Mouse (Mus musculus) CD4-positive helper T cell, adult 2 months (primary cell): ENCODE measurements around the gene Rpl23.

ENCODE experiments used
- DNase-seq: peaks from one replicate; pipeline ENCODE4 v3.0.0-alpha.2; 2012; ENCODE audit warnings: low read depth, missing footprints, low spot score

Rpl23 gene

DNA sequence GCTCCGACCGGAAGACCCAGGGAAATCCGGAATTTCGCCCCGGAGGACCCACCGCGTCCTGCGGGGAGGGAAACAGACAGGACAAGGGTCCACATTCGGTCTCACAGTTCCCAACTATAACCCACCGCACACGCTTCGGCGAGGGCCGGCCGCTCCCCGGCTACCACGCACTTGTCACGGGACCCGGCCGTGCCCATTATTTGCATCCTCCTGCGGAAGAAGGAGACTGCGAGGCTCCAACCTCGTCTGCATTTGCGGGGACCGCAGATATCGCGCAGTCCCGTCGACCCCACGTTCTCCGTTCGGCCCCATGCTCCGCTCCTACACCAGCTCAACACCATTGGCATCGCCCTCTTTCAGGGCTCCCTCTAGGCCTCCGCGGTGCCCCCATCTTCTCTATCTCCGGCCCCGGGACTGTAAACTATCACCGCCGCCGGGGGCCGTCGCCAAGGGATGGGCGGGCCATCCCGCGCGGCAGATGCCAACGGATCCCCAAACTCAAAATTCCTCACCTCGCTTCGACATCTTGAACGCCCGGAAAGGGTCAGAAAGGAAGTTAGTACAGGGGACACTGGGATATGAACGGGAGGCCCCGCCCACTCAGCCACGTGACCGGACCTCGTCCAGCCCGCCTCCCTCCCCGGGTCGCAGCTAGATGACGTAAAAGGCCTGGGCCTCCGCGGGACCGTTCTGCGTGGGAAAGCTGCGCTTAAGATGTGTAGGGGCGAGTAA is at the start of gene Rpl23:
Gene Rpl23 (minus strand): TSS at position 606 of the 732 bp plus-strand sequence.
- peak; percentile 97 for DNase-seq

DNA sequence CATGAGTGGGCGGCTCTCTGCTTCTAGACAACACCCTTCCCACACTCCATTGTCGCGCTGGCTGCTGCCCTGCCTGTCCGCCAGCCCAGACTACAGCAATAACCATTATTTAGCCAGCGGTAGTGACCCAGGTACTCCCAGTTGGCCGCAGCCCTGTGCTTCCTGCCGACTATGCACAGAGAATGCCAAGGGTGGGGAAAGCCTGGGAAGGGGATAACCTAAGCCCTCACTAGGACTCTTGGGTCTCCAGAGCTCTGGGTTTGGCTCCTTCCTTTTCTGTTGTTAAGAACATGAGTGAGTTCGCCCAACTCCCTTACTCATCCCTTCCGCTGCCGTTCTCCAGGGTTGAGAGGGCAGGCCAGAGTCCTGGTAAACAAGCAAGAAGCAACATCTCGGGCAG is 49.8 kb upstream of the Rpl23 start:
- DNase-seq = no peak

DNA sequence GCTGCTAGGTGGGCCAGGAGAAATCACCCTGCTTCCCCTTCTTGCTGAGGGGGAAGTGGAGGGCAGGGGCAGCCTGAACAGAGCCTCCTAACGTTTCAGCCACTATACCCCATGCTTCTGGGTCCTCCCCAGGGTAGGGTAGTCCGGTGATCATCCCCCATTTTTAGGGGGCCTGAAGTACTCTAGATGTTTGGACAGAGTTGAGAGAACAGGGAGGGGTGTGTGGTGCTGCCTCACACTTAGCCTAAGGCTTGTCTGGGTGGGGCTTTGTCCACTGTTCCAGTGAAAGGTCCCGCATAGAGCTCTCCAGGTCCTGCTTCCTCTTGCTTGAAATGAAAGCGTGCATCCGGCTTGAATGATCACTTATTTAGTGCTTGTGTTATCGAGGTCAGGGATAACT is 48.3 kb upstream of the Rpl23 start:
- DNase-seq = no peak

DNA sequence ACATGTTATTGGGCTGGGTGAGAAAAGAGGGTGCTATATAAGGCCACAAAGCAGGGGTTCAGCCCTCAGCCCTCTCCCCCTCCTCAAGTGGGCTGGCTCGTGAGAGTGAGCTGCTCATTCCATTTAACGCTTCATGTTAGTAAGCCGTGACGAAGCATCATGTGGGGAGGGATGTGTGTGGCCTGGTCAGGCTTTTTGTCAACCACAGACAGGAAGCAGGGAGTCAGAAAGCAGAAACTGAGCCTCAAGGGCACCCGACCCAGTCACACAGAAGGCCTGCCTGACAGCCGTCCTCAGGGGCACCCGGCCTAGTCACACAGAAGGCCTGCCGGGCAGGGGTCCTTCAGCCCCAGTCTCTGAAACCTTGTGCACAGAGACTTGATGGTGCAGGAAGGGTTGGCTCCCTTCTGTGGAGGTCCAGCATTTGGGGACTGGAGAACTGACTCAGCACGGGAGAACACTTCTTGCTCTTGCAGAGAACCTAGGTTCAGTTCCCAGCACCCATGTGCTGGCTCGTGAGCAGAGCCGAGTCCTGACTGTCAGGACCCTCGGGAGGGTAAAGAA is 47.8 kb upstream of the Rpl23 start:
- peak; percentile 53 for DNase-seq

DNA sequence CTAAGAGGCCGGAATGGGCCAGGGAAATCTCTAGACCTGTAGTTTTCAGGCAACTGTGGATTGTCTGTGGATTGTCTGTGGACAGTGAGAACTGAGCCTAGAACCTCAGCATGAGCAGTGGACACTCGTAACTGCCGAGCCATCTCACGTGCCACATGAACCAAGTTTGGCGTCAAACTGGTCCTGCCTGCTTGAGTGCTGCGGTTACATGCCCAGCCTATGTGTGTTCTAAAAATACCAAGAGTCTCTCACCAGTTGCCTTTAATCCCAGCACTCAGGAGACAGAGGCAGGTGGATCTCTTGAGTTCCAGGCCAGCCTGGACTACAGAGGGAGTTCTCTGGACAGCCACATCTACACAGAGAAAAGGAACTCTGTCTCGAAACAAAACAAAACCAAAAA is 47.1 kb upstream of the Rpl23 start:
- DNase-seq = no peak

DNA sequence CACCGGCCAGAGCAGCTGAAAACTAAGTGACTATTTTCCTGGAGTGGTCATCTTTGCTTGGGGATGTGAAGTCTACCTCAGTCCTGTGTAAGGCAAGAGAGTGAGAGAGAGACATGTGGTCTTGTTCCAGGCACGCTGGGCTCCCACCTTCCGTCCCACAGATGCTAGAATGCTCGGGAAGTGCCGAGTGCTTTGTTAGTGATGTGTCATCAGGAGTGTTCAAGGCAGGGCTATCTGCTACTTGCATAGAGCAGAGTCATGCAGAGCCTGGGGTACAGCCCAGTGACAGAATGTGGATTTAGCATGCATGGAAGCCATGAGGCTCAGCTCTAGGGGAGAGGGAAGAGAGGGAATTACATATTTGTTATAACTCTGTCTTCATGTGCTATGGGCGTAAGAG is 45.4 kb upstream of the Rpl23 start:
- no peak for DNase-seq

DNA sequence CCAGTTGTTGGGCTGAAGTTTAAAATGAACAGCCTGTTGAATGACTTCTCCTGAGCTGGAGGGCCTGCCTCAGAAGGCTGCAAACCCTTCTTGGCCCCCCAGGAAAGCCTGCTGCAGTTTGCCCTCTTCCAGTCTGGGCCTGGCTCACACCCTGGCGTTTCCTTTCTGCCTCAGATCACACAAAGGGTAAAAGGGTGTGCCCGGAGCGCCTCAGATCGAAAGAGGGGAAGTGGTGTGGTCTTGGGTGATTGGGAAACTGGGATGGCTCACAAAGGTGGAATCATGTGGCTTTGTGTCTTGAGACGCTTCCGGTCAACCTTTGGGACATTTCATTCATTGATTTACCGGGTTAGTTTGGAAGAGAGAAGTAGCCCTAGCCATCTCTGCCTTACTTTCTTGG is 44.2 kb upstream of the Rpl23 start:
- no peak for DNase-seq

DNA sequence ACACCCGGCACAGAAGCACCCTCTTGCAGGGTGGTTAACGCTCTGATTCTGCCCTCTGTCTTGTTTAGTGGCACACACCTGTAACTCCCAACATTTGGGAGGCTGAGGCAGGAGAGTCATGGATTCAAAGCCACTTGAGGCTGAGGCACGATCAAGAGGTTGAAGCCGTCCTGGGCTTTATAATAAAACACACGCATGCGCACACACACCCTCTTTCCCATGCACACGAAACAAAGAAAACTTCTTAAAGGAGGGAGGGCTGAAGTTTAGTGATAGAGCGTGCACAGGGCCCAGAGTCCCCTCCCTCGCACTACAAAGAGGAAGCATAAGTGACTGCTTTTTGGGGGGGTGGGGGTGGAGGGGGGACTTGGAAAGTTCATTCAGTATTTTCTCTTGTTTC is 43.7 kb upstream of the Rpl23 start:
- peak; percentile 58 for DNase-seq

DNA sequence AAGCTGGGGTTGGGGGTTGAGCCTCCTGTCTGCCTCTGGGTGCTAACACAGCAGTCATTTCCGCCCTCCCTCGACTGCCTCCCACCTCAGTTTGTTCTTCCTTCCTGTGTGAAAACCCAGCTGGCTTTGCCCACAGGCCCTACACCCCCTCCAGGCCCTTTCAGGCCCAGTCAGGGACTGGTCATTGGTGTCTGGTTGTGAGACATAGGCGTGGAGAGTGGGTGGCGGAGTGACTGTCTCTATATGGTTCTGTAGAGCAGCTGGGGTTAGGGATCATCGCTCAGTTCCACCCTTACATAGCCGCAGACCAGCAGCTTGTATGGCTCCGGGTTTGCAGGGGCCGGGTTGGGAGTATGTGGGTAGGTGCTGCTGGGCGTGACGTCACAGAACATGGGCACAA is 43.1 kb upstream of the Rpl23 start:
- peak; percentile 82 for DNase-seq

DNA sequence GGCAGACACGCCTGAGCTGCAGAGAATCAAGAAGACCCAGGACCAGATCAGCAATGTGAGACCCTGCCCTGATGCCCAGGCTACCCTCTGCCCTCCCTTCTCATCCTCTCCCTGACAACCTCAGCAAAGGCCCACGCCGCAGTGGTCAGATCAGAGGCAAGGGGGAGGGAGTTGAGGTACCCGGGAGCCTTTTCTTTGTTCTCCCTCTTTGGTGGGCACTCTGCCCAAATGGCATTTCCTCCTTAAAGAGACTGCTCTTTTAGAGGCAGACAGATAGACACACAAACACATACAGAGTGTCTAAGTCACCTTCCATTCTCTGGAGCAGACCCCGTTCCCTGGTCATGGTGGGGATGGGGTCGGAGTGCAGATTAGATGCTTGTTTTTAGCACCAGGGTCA is 42.7 kb upstream of the Rpl23 start:
- DNase-seq = no peak

DNA sequence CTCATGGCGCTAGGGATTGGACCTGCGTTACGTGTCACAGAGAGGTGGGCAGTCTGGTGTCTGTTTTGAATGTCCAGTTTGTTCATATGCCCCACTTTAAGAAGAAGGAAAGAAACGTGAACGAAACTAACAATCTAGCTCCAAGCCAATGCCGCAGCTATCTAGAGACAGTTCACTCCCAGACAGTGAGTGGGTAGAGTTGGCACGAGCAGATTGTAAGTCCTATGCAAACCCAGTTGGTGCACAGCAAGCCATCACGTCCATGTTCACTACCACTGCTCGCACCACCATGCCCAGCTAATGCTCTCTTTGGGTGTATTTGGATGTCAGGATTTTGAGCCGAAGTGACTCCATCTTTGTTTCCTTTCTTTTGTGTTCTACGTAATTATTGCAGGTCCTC is 41.9 kb upstream of the Rpl23 start:
- no peak for DNase-seq

DNA sequence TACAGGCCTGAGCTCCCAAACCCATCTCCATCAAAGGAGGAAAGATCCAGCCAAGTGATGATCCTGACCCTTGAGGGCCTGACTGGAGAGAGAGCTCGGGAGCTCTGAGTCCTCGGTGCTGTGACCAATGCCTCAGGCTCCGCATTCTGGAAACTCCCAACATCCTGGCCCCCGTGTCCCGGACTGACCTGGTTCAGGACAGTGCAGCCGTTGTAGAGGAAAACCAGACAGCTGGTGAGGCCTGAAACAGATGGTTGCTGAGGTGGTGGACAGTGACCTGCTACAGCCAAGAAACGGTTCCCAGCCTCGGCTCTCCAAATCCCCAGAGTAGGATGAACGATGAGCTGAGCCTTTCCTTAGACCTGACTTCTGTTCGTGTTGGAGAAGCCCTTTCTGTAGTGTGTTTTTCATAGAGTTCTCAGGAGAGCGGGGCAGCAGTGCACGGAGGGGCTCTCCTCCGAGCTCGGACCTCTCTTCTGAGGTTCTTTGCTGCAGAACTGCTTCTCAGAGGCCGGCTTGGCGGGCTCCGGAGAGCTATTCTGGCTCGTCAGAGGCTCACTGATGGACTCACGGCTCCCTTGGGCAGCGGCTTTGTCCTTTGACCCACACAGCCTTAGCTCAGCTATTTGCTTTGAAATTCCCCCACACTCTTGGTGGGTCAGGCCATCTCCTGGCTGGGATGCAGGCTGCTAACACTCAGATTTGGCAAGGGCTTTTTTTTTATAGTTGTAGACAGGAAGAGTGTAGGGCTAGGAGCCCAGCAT is 40.8 kb upstream of the Rpl23 start:
- DNase-seq = no peak

DNA sequence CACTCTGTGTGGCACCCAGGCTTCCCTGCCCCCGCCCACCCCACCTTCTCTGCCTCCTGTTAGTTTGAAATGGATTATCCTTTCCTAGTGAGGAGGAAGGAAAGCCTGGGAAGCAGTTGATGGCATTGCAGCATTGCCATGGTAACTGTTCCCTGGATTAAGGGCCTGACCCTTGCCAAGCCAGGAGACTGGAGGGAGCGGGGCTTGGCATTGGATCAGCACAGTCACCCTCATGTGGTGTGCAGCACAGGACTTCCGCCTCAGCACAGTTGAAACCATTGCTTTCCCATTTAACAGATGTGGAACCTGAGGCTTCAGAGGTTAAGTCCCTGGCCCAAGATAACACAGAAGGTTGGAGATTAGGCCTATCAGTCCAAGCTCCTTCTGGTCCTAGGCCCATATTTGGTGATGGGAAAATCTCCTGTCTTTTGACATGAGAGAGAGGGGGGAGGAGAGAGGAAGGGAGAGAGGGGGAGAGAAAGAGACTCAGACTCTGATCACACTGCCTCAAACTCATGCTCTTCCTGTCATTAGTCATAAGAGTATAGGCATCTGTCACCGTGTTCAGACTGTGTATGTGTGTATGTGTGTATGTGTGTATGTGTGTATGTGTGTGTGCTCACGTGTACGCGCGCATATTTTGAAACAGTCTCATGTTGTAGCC is 39.3 kb upstream of the Rpl23 start:
- DNase-seq = peak; percentile 76

DNA sequence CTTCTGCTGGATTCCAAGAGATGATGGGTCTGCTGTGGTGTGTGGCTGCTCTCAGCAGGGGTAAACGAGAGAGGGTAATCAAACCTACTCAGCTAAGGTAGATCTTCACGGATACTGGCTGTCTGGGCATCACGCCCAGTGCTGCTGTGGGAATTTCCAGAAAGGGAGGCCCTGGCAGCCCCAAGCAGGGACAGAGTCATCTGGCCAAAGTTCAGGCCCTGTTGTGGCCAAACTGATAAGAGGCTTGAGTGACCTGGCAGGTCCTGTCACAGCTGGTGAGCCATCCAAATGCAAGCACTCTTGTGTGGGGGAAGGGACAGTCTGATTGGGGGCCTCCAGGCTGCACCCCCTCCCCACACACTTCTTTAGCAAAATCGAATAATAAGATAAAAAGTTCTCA is 38.6 kb upstream of the Rpl23 start:
- DNase-seq = peak; percentile 32

DNA sequence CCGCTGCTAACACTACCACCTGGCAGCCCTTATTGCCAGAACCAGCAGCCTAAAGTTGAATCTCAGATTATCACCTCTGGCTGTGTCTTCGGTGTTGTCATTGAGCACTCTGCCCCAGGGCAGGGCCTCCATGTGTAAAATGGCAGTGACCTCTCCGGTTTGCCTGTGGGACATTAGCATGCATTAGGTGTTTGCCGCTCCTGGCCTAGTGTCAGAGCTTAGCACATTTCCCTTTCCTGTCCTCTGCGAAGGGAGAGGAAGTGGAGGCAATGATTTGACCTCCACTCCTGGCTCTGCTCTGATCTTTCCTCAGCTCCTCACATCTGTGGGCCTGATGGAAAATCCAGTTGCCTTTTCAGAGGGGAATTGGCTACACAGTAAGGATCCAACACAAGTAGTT is 37.7 kb upstream of the Rpl23 start:
- no peak for DNase-seq

DNA sequence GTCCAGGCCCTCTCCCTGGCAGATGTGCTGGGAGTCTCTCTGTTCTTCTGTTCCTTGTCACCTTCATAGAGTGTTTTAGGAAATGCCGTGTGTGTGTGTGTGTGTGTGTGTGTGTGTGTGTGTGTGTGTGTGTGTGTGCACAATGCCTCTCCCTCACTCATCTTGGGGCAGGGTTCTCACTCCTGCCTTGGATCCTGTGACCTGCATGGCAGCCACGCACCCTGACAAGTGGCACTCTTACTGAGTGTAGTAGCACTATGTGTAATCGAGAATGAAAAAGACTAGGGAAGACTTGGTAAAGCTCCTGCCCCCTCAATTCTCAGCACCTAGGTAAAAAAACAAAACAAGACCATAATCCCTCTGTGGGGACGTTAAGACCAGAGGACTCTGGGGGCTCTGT is 36.9 kb upstream of the Rpl23 start:
- no peak for DNase-seq

DNA sequence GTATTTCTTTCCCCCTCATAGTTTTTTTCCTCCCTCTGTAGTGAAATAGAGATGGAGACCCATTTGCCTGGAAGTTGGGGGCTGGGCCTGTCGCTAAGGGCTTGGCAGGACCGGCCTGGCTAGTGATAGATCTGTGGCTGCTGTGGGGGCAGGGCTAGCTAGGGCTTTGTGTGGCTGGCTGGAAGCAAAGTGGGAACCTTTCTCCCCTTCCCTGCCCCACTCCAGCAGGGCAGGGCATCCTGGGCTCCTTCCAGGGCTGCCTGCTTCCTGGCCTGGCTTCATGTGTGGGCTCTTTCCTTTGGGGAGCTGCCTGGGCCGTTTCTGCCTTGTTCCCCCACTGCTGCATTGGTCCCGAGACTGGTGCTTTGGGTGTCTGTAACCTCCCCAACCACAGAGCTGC is 36.3 kb upstream of the Rpl23 start:
- DNase-seq = no peak

DNA sequence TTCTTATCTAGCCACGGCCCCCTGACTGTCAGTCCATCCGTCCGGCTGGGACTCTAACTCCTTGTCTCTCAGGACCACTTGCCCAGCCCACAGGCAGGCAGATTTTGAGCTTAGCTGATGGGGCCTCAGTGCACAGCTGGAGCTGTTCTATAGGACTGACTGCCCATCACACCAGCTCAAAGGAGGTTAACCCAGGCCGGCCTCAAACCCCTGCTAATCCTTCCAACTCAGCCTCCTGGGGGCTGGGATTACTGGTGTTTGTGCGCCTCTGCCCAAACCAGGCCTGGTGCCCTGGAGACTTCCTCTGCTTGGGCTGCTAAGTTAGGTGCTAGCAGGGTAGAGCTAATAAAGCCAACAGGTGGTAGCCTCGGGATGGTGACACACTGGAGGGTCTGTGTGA is 35.8 kb upstream of the Rpl23 start:
- no peak for DNase-seq

DNA sequence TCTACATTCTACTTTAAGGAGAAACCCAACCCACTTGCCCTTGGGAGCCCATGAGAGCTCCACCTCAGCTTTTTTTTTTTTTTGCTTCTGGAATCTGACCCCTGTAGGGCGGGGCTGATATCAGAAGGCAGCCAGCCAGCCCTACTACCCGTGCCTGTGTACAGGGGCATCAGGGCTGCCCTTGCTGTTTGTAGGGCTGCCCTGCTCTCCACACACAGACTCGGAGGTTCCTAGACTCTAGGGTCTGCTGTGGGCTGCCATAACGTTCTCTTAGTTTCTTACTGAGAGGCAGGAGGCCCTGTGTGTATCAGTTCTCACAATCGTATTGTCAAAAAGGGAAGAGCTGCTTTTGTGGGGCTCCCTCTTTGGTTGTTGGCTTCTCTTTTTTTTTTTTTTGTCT is 35.1 kb upstream of the Rpl23 start:
- DNase-seq = no peak

DNA sequence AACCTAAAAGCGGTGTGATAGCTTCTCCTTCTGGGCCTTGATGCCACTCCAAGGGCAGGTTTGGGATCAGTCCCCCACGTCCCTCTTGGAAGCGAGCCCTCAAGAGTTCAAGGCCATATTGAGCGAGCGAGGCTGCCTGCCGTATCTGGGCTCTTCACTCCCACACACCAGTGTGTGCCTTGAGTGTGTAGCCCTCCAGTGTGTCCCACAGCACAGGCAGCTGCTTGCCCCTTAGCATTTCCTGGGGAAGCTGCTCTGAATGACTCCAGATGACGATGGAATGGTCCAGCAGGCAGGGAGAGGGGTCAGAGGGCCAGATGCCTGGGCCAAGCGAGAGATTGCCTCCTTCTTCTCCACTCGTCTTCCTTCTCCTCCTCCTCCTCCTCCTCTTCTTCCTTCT is 34.7 kb upstream of the Rpl23 start:
- DNase-seq = no peak

DNA sequence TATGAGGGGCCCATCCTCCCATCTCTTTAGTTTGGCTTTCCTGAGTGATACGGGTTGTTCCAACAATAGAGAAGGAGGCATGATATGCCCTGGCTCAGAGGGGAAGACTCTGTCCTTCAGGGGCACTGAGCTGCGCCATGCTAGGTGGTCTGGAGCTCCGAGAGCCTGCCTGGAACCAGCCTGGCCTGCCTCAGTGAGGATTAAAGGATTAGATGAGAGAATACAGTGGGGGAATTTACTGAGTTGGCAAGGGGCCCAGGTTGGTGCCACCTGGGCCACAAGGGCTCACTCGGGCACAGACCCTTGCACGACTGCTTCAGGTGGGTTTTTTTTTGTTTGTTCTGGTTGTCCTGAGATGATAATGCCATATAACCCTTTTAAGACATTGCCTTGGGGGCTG is 33.9 kb upstream of the Rpl23 start:
- DNase-seq = no peak

DNA sequence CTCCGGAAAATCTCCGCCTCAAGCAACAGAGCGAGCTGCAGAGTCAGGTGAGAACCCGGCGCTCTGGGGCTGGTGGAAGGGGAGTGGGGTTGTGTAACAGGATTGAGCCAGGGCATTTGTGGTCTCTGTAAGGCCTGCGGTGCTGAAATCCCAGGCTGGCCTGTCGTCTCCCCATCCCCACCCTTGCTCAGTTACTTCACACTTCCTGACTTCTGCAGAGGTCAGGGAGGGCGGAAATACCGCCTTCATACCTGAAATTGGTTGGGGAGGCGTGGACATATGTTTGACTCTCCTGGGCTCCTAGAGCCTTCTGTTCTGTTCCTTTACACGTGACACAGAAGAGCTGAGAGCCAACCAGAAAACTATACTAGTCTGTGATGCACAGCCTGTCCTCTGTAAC is 33.5 kb upstream of the Rpl23 start:
- DNase-seq = no peak
